Mouse (Mus musculus): ENCODE results near the gene Tomm7. TPM values are rescaled to one million over a fixed set of nuclear protein-coding genes. Genes with fewer than 3 reads are reported as not detected.

Tomm7 gene
- polyA plus RNA-seq (2014; fragmentation: Illumina TruSeq; extraction: RNeasy Lipid Tissue Mini Kit (QIAGEN cat#74804)), result 47.9 TPM

DNA sequence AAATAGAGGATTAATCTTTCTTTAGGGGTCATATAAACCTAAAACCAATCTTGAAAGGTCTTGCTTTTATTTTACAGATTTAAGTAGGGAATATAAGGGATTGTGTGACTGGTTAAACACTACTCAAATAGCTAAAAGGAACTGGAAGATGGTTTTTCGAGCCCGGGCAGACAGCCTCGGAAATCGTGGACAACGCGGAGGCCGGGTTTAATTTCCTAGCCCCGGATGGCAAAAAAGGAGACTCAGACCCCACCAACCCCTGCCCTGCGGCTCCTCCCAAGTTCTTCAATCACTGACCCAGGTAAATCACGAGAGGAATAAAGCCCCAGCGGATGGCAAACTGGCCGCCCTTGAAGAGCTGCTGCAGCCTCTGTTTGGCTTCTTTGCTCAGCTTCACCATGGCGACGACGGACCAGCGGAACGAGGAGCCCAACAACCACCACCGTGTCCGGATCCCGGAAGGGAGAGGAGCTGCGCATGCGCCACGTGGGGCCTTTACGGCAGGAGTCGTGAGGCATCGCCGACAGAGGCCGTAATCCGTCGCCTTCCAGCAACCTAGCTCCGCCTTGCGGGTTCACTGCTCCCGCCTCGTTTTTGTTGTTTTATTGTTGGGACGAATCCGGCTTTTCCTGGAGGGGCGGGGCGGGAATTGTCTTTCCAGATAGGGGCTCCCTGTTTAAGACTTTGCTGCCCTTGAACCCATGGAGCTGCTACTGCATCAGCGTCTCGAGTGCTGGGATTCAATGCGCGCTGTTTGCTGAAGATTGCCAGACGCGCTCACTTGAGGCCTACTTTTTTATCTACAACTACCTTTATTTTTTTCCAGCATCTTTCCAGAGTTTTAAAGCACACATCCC lies at the start of gene Tomm7:
Tomm7 (minus strand) TSS at position 488 of the 857 bp plus-strand sequence.

Other genes with a start within 250 kb of the Tomm7 start
- gene Srpk2, start 159.5 kb downstream of the Tomm7 start, polyA plus RNA-seq (2014; fragmentation: Illumina TruSeq; extraction: RNeasy Lipid Tissue Mini Kit (QIAGEN cat#74804)), result 86.6 TPM
- 29.3 TPM for gene Pus7, start 60.5 kb downstream of the Tomm7 start, polyA plus RNA-seq (2014; fragmentation: Illumina TruSeq; extraction: RNeasy Lipid Tissue Mini Kit (QIAGEN cat#74804))
- gene Rint1, start 56.5 kb downstream of the Tomm7 start, polyA plus RNA-seq (2014; fragmentation: Illumina TruSeq; extraction: RNeasy Lipid Tissue Mini Kit (QIAGEN cat#74804)), result 17.4 TPM
- gene Fam126a, start 186.5 kb upstream of the Tomm7 start, polyA plus RNA-seq (2014; fragmentation: Illumina TruSeq; extraction: RNeasy Lipid Tissue Mini Kit (QIAGEN cat#74804)), result 78.1 TPM

Data from ovary, adult 10 weeks (tissue).